Mouse (Mus musculus): ENCODE measurements around the gene Olfr1373. TPM values are rescaled to one million over a fixed set of nuclear protein-coding genes. Genes with fewer than 3 reads are reported as not detected.
A peak's percentile ranks its signal among the peaks of the same experiment; 100 is the strongest.
"Not testable (repeated sequence)": the region's sequence is repeated elsewhere in the genome, so short reads cannot be mapped to it uniquely, and the experiment has no call there.

The Olfr1373 gene
- total RNA-seq (2014; rRNA removed) (not detected in 2 replicates), polyA plus RNA-seq (2012; rRNA removed) (not detected in 2 replicates)

GRCm38 (mm10) chr11:52145428-52145827 lies at the start of gene Olfr1373:
Gene Olfr1373 (minus strand): TSS chr11:52145528.
- not testable (repeated sequence) for H3K79me2 ChIP-seq (ENCODE audit: control insufficient read depth, insufficient read depth, low read length); H3K9ac ChIP-seq (ENCODE audit: low read depth, low read length); H3K27ac ChIP-seq (replicated peaks; ENCODE audit: insufficient read depth, low read depth, low read length); H3K4me3 ChIP-seq (ENCODE audit: insufficient read depth, low read depth, low read length); DNase-seq (ENCODE audit: extremely low read depth, low read depth, low spot score); H3K36me3 ChIP-seq (ENCODE audit: control insufficient read depth, insufficient read depth, low read length); H3K27me3 ChIP-seq (ENCODE audit: control insufficient read depth, insufficient read depth, low read length); H3K4me1 ChIP-seq (ENCODE audit: control insufficient read depth, insufficient read depth, low read length)
- WGBS, result 70% methylated on average over 1 of the region's 1 CpGs

- not testable (repeated sequence) for DNase-seq (ENCODE audit: extremely low read depth, low read depth, low spot score); H3K27me3 ChIP-seq (ENCODE audit: control insufficient read depth, insufficient read depth, low read length); H3K79me2 ChIP-seq (ENCODE audit: control insufficient read depth, insufficient read depth, low read length); H3K9ac ChIP-seq (ENCODE audit: low read depth, low read length); H3K4me3 ChIP-seq (ENCODE audit: insufficient read depth, low read depth, low read length); H3K27ac ChIP-seq (replicated peaks; ENCODE audit: insufficient read depth, low read depth, low read length); H3K4me1 ChIP-seq (ENCODE audit: control insufficient read depth, insufficient read depth, low read length); H3K36me3 ChIP-seq (ENCODE audit: control insufficient read depth, insufficient read depth, low read length)
- WGBS, result 85% methylated on average over 4 of the region's 4 CpGs
These were observed 35.3 kb upstream of the Olfr1373 start for GRCm38 (mm10) chr11:52180651-52181050.

- 93% methylated on average over 2 of the region's 3 CpGs for WGBS
- DNase-seq (ENCODE audit: extremely low read depth, low read depth, low spot score), result peak; percentile 7
These were observed 34.6 kb upstream of the Olfr1373 start for GRCm38 (mm10) chr11:52179897-52180296.

GRCm38 (mm10) chr11:52168461-52168860 lies 23.1 kb upstream of the Olfr1373 start:
- WGBS, result 11% methylated on average over 12 of the region's 12 CpGs
- H3K9ac ChIP-seq (ENCODE audit: low read depth, low read length), result peak overlapping the region; percentile 40; the same call in 1 of the 2 replicates
- H3K79me2 ChIP-seq (ENCODE audit: control insufficient read depth, insufficient read depth, low read length), result no peaks in the 10 kb centered on the region
- DNase-seq (ENCODE audit: extremely low read depth, low read depth, low spot score), result peak; percentile 5
- peaks cover 5% of the 10 kb centered on the region; the same call in 1 of the 2 replicates for H3K27me3 ChIP-seq (ENCODE audit: control insufficient read depth, insufficient read depth, low read length)
- no peaks in the 10 kb centered on the region; the same call in 1 of the 2 replicates for H3K4me1 ChIP-seq (ENCODE audit: control insufficient read depth, insufficient read depth, low read length)
- H3K4me3 ChIP-seq (ENCODE audit: insufficient read depth, low read depth, low read length), result peak overlapping the region; percentile 62
- H3K27ac ChIP-seq (replicated peaks; ENCODE audit: insufficient read depth, low read depth, low read length), result no peak overlapping the region
- TF ChIP-seq POLR2A (IDR thresholded peaks at IDR 0.05; ENCODE audit: extremely low read depth, insufficient read depth, low read length) (no peak), CTCF (IDR thresholded peaks at IDR 0.05; ENCODE audit: low read depth, low read length) (no peak)
- no peaks in the 10 kb centered on the region for H3K36me3 ChIP-seq (ENCODE audit: control insufficient read depth, insufficient read depth, low read length)

More at GRCm38 (mm10) chr11:52179897-52180296, 34.6 kb upstream of the Olfr1373 start:
- not testable (repeated sequence) for H3K4me3 ChIP-seq (ENCODE audit: insufficient read depth, low read depth, low read length); H3K79me2 ChIP-seq (ENCODE audit: control insufficient read depth, insufficient read depth, low read length); H3K36me3 ChIP-seq (ENCODE audit: control insufficient read depth, insufficient read depth, low read length); H3K9ac ChIP-seq (ENCODE audit: low read depth, low read length); H3K4me1 ChIP-seq (ENCODE audit: control insufficient read depth, insufficient read depth, low read length); H3K27me3 ChIP-seq (ENCODE audit: control insufficient read depth, insufficient read depth, low read length); H3K27ac ChIP-seq (replicated peaks; ENCODE audit: insufficient read depth, low read depth, low read length)

GRCm38 (mm10) chr11:52167901-52168302 lies 22.6 kb upstream of the Olfr1373 start:
- 1% methylated on average over 37 of the region's 42 CpGs for WGBS
- Histone ChIP-seq H3K4me3 (ENCODE audit: insufficient read depth, low read depth, low read length) (peak overlapping the region; percentile 62), H3K9ac (ENCODE audit: low read depth, low read length) (peak overlapping the region; percentile 40; the same call in 1 of the 2 replicates)
- not testable (repeated sequence) for H3K36me3 ChIP-seq (ENCODE audit: control insufficient read depth, insufficient read depth, low read length); H3K27me3 ChIP-seq (ENCODE audit: control insufficient read depth, insufficient read depth, low read length); H3K4me1 ChIP-seq (ENCODE audit: control insufficient read depth, insufficient read depth, low read length); H3K27ac ChIP-seq (replicated peaks; ENCODE audit: insufficient read depth, low read depth, low read length); DNase-seq (ENCODE audit: extremely low read depth, low read depth, low spot score); H3K79me2 ChIP-seq (ENCODE audit: control insufficient read depth, insufficient read depth, low read length)

GRCm38 (mm10) chr11:52167126-52167525 lies 21.8 kb upstream of the Olfr1373 start:
- H3K79me2 ChIP-seq (ENCODE audit: control insufficient read depth, insufficient read depth, low read length), result no peaks in the 10 kb centered on the region
- WGBS, result 3% methylated on average over 21 of the region's 21 CpGs
- H3K4me3 ChIP-seq (ENCODE audit: insufficient read depth, low read depth, low read length), result no peak overlapping the region

More at GRCm38 (mm10) chr11:52167126-52167525, 21.8 kb upstream of the Olfr1373 start:
- Histone ChIP-seq H3K36me3 (ENCODE audit: control insufficient read depth, insufficient read depth, low read length) (no peaks in the 10 kb centered on the region), H3K9ac (ENCODE audit: low read depth, low read length) (no peak overlapping the region), H3K27me3 (ENCODE audit: control insufficient read depth, insufficient read depth, low read length) (peaks cover 5% of the 10 kb centered on the region; the same call in 1 of the 2 replicates), H3K27ac (replicated peaks; ENCODE audit: insufficient read depth, low read depth, low read length) (no peak overlapping the region), H3K4me1 (ENCODE audit: control insufficient read depth, insufficient read depth, low read length) (no peaks in the 10 kb centered on the region; the same call in 1 of the 2 replicates)
- no peak for DNase-seq (ENCODE audit: extremely low read depth, low read depth, low spot score)
- no peak for TF ChIP-seq CTCF (IDR thresholded peaks at IDR 0.05; ENCODE audit: low read depth, low read length)
